Mouse (Mus musculus) stomach, postnatal 0 days (tissue): ENCODE measurements at regions not wholly inside any gene's neighbourhood (a gene's known extent, or its start where the extent isn't known, plus 50 kb on each side); places are given as distances from the start of the nearest gene placed in this dataset.

ENCODE experiments used
- ATAC-seq: fragments of 200-750 bp; cut with Nextera tagmentation; 2 replicates; pipeline ENCODE4 v1.8.0; 2017; ENCODE audit not compliant: low FRiP score, low TSS enrichment
- DNase-seq: peaks from one replicate; pipeline ENCODE4 v3.0.0-alpha.2; 2016; ENCODE audit warnings: low spot score
- H3K27ac ChIP-seq: fragments of 300-500 bp; sonication (generic); replicated peaks from 2 replicates; pipeline ENCODE4 v1.5.1; 2014; ENCODE audit warnings: mild to moderate bottlenecking, control low read depth
- H3K27me3 ChIP-seq: fragments of 300-500 bp; sonication (generic); 2 replicates; pipeline ENCODE4 v1.6.1; 2014; ENCODE audit warnings: low read length; ENCODE audit not compliant: control insufficient read depth, insufficient read depth
- H3K36me3 ChIP-seq: fragments of 300-500 bp; sonication (generic); 2 replicates; pipeline ENCODE4 v1.6.1; 2014; ENCODE audit warnings: low read length, mixed read lengths; ENCODE audit not compliant: control insufficient read depth, insufficient read depth
- H3K4me1 ChIP-seq: fragments of 300-500 bp; sonication (generic); replicated peaks from 2 replicates; pipeline ENCODE4 v1.6.1; 2014; ENCODE audit warnings: antibody characterized with exemption; ENCODE audit not compliant: control insufficient read depth, insufficient read depth
- H3K4me2 ChIP-seq: fragments of 300-500 bp; sonication (generic); replicated peaks from 2 replicates; pipeline ENCODE4 v1.6.1; 2014; ENCODE audit warnings: low read depth, mild to moderate bottlenecking, control low read depth, moderate library complexity
- H3K4me3 ChIP-seq: fragments of 300-500 bp; sonication (generic); 2 replicates; pipeline ENCODE4 v1.5.1; 2014; ENCODE audit warnings: low read depth, low read length, control low read depth
- H3K9ac ChIP-seq: fragments of 300-500 bp; sonication (generic); 2 replicates; pipeline ENCODE4 v1.6.1; 2014; ENCODE audit warnings: mild to moderate bottlenecking, low read length, control low read depth, mixed read lengths
- H3K9me3 ChIP-seq: fragments of 300-500 bp; sonication (generic); 2 replicates; pipeline ENCODE4 v1.6.1; 2016; ENCODE audit warnings: low read length; ENCODE audit not compliant: control insufficient read depth
- CTCF ChIP-seq: IDR thresholded peaks from 2 replicates; pipeline ENCODE4 v1.5.1; 2016; ENCODE audit warnings: antibody characterized with exemption, low read depth, mild to moderate bottlenecking, moderate library complexity
- EP300 ChIP-seq: optimal IDR thresholded peaks from 2 replicates; pipeline ENCODE3; 2016; ENCODE audit warnings: antibody characterized with exemption
- WGBS: fragments of 180-500 bp; shearing (Covaris S2); extraction: QIAGEN DNeasy Blood & Tissue Kit; methylation state at CpG from one replicate; pipeline ENCODE4 v1.1.7; 2014; 5-methylcytosine and 5-hydroxymethylcytosine counted together

DNA sequence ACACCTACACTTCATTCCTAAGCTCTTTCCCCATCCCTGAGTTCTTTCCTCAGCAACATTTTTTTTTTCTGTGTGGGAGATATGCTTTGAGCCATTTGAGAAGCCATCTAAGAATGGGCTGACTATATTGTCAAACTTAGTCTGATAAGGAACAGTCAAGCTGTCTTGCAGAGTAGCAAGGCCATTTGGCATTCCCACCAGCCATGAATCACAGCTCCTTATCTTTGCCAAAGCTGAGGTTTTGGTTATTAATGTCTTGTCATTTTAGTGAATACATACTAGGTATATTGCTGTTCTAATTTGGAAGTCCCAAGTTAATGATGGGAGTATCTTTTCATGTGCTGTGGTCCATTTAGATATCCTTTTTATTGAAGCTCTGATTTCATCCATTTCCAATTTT is 96.4 kb downstream of the Sox9 start:
- Histone ChIP-seq H3K9me3 (no peaks in the 10 kb centered on the region), H3K27ac (no peak overlapping the region), H3K4me3 (no peak overlapping the region), H3K4me1 (no peaks in the 10 kb centered on the region), H3K36me3 (no peaks in the 10 kb centered on the region), H3K27me3 (no peaks in the 10 kb centered on the region), H3K4me2 (no peak overlapping the region), H3K9ac (no peak overlapping the region)
- no peak for TF ChIP-seq CTCF
- TF ChIP-seq EP300: no peak
- DNase-seq: no peak
- ATAC-seq: no peak

DNA sequence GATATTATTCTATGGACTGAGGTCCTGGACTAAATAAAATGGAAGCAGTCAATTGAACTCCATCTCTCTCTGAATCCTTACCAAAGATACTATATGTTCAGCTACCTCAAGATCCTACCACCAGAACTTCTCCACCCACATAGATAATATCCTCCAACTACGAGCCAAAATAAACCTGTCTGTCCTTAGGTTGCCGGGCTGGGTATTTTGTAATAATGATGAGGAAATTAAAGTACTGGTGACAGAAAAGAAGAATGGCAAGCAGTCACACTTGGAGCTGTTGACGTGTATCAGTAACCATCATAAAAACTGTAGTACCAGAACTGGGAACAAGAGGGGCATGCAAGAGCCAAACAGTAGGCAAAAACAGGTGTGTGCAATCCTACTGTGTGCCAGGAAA is 98.7 kb downstream of the Sox9 start:
- Histone ChIP-seq H3K4me2 (no peak overlapping the region), H3K9me3 (no peaks in the 10 kb centered on the region), H3K4me1 (no peaks in the 10 kb centered on the region), H3K27me3 (no peaks in the 10 kb centered on the region), H3K27ac (no peak overlapping the region), H3K9ac (no peak overlapping the region), H3K36me3 (no peaks in the 10 kb centered on the region), H3K4me3 (no peak overlapping the region)
- ATAC-seq (no peak), DNase-seq (no peak)
- 75% methylated on average over 3 of the region's 3 CpGs for WGBS
- no peak for TF ChIP-seq CTCF
- no peak for TF ChIP-seq EP300

DNA sequence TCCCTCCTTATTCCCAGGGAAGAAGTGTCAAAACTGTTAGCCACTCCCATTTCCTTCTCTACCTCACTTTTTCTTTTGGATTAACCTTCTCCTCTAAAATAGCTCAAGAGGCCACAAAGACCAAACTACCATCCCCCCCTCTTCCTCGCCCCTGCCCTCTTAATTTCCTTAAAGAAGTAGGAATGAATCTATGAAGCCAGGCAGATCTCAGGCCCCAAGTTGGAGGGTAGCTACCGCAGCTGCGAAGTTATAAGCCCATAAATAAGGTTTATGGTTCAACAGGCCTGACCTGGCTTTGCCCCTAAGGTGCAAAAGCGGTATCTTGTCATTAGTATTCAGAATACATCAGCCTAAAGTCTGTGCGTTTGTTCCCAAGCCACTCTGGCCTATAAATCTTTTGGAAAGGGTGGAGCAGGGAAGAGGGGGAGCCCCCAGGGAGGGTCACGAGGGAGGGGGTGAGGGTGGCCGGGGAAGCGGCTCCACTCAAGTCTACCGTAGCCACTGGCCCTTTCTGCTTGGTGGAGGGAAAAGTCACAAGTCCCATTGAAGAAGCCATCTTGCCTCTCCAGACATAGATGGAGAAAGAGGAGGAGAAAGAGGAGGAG is 103.4 kb downstream of the Sox9 start:
- H3K4me3 ChIP-seq: no peak overlapping the region
- no peak for ATAC-seq
- H3K36me3 ChIP-seq: no peaks in the 10 kb centered on the region
- no peaks in the 10 kb centered on the region for H3K4me1 ChIP-seq
- H3K27ac ChIP-seq: no peak overlapping the region
- no peak for DNase-seq
- H3K4me2 ChIP-seq: no peak overlapping the region
- 62% methylated on average over 9 of the region's 9 CpGs for WGBS
- TF ChIP-seq CTCF (no peak), EP300 (no peak)
- no peak overlapping the region for H3K9ac ChIP-seq
- no peaks in the 10 kb centered on the region for H3K9me3 ChIP-seq
- no peaks in the 10 kb centered on the region for H3K27me3 ChIP-seq

DNA sequence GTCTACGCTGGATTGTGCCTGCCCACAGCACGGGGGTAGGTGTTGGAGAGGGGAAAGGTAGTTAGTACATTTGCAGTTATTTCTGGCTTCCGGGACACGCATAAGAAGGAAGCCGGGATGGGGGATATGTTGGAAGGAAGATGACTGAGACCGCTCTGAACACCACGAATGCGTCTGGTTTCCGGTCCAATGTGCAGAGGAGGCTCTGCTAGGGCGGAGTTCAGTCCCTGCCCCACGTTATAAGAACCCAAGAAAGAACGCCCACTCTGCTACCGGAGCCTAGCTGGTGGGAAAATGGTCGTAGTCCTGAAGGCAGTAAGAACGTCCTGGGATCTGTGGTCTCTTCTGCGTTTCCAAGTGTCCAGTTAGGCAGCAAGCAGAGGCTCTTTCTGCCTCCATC is 104.1 kb downstream of the Sox9 start:
- Histone ChIP-seq H3K27ac (no peak overlapping the region), H3K4me2 (no peak overlapping the region), H3K9me3 (no peaks in the 10 kb centered on the region), H3K4me3 (no peak overlapping the region), H3K36me3 (no peaks in the 10 kb centered on the region), H3K27me3 (no peaks in the 10 kb centered on the region), H3K4me1 (no peaks in the 10 kb centered on the region), H3K9ac (no peak overlapping the region)
- TF ChIP-seq EP300: no peak
- no peak for DNase-seq
- ATAC-seq: no peak
- WGBS: 84% methylated on average over 16 of the region's 16 CpGs

DNA sequence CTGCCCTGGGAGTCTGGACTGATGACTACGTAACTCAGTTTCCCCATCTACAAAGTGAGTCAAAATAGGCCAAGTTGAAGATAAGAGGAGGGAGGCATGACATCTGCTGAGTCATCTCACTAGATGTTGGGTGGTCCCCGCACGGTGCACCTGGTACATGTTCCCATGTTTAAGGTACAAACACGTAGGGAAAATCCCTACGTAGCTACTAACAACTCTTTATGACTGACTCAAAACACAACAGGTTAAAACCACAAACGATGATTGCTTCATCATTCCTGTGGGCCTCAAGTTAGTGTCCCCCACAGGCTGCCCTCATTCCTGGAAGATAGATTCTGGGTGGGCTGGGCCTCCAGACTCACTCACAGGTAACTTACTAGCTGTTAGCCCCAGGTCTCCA is 107.7 kb downstream of the Sox9 start:
- WGBS: 94% methylated on average over 6 of the region's 6 CpGs
- H3K4me2 ChIP-seq: no peak overlapping the region

DNA sequence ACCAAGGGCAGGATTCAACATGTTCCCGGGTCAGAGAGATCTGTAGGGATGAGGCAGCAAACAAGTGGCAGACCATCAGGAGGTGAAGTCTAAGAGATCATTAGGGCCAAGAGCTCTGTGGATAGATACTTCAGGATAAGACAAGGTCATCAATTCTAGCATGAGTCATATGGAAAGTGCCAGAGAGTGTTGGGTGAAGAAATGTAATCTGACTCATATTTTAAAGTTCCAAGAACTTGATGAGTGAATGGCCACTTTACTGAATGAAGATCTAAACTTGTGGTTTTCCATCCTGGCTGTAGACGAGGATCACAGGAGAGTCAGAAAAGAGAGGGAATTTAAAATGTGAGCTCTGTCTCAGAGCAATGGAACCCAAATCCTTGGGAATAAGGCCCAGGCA is 115.6 kb downstream of the Sox9 start:
- no peak for ATAC-seq
- no peak overlapping the region for H3K4me2 ChIP-seq
- no peak overlapping the region for H3K27ac ChIP-seq
- H3K27me3 ChIP-seq: no peaks in the 10 kb centered on the region
- TF ChIP-seq CTCF (no peak), EP300 (no peak)
- no peaks in the 10 kb centered on the region for H3K36me3 ChIP-seq
- WGBS: 75% methylated on average over 2 of the region's 2 CpGs
- no peak overlapping the region for H3K4me3 ChIP-seq
- no peak overlapping the region for H3K9ac ChIP-seq
- DNase-seq: no peak
- H3K4me1 ChIP-seq: no peaks in the 10 kb centered on the region
- no peaks in the 10 kb centered on the region for H3K9me3 ChIP-seq

More for the DNA sequence above, 107.7 kb downstream of the Sox9 start:
- Histone ChIP-seq H3K27ac (no peak overlapping the region), H3K36me3 (no peaks in the 10 kb centered on the region), H3K27me3 (no peaks in the 10 kb centered on the region), H3K4me1 (no peaks in the 10 kb centered on the region), H3K9ac (no peak overlapping the region), H3K4me3 (no peak overlapping the region), H3K9me3 (no peaks in the 10 kb centered on the region)
- no peak for TF ChIP-seq EP300
- TF ChIP-seq CTCF: no peak
- DNase-seq: no peak
- no peak for ATAC-seq
